Mouse (Mus musculus): ENCODE data around the gene Col4a4.

Col4a4 gene

DNA sequence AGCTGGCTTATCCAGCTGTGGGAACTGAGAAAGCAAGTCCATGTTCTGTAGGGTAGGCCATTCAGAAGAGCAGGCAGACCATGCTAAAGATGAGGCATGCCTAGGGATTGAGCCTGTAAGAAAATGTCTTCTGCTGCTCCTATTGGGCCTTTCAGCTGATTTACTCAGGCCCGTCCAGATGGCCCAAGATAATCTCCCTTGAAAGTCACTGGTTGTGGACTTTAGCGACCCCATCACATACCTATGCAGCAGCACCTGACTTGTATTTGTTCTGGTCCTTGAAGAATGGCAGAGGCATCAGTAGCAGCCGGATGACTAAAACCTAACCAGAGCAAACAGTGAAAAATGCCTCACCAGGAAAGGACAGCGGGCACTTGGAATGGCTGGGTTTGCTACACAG, 171.0 kb downstream of the Col4a4 start:
- in situ Hi-C loops (cut with MboI, MseI): no loop called here

DNA sequence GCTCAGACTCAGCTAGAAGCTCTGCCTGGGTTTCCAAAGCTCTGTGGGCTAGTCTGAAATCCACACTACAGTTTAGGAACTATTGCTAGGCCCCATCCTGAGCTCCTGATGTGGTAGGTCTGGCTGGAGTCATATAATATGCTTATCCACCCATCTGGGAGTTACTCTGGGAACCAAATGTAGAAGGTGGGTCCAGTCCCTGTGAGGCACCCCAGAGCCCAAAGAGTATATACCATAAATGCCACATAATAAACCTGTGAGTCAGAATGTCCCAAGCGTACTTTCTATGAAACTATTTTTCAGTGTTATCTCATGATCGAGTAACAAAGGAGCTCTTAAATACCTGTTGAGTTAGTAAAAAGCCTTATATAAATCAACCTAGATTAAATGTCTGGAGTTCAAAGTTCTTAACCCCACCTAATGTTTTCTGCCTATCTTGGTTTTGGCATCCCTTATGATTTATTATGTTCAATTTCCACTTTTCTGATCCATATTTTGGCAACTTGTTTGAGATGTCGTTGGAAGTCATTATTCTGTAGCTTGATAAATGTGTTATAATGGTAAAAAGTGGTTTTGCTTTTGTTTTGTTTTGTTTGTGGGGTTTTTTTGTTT, 172.1 kb downstream of the Col4a4 start:
- in situ Hi-C loops (cut with MboI, MseI): no loop called here

DNA sequence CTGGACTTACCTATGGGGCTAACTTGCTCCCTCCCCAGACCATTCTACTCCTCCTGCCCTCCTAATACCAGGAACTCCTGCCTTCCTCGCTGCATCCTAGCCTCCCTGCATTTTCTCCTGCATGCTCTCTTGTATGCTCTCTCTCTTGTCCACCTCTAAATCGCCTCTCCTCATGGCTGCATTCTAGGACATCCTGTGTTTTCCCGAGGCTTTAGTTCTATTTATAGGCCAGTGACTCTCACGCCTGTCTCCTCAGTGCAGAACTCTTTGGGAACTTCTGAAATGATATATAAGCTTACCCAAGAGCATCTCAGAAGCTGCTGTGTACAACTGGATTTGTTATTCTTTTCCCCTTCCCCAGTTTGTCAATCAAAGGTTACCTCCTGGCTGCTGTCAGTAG, 174.6 kb downstream of the Col4a4 start:
- in situ Hi-C loops (cut with MboI, MseI): no loop called here

DNA sequence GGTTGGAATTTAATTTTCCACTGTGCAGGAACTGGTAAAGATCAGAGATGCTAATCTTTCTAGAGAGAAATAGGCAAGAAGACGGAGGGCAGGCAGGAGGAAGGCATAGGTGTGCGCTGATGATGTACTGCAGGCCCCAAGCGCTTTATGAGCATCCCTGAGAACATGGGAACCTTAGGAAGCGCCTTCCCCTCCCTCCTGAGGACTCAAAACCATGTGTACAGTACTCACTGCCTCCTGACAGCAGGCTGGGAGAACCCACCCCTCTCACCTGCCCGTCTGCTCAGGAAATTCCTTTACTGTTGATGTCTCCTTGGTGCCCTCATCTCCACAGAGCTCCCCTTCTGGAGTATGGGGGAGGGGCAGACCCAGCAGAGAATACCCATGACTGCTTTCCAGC, 175.1 kb downstream of the Col4a4 start:
- in situ Hi-C loops (cut with MboI, MseI): no loop called here

DNA sequence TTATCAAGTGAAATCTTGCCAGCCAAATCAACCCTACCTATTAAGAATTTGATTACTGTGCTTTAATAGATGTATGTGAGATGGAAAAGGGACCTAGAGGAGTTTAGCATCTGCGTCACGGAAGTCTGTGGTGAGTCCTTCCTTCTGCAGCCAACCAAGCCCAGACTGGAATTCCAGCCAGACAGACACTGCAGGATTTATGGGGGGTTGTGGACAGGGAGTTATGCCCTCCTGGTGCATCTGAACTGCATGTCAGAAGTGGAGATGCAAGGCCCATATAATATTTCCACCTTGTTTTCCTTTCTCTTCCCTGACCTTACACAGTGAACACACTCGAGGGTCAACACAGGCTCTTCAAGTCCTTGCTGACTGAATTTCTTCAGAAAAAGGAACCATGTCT, 176.1 kb downstream of the Col4a4 start:
- in situ Hi-C loops (cut with MboI, MseI): no loop called here

DNA sequence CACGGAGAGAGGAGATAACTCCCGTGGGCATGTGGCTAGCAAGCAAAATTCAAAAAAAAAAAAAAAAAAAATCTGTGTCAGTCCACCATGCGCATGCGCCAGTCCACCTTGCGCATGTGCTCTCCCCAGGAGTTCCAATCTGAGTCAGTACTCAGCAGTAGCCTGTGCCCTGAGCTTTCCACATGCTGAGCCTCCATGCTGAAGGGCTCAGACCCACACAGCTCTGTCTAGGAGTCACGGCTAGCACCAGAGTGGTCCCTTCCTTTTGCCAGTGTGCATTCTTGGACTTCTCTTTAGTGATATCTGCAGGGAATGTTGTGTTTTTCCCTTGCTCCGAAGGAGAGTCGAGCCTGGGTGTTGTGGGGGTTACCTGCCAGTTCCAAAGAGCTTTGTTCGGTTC, 177.4 kb downstream of the Col4a4 start:
- in situ Hi-C loops (cut with MboI, MseI): no loop called here

DNA sequence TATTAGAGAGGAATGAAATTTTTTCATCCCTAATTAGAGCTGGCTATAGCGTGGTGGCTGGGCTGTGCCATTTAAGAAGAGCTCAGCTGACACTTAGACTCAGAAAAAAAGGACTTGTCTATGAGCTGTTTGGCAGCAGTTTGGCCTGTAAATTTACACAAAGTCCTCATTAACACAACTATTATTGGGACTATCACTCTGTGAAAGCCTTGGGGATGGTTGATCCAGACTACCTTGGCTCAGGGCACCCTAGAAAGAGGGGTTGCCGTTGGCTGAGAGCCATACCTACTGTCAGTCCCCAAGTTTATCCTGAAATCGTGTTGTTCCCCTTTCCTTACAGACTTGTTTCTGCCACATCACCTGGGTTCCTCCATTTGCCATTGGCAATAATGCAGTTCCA, 178.9 kb downstream of the Col4a4 start:
- in situ Hi-C loops (cut with MboI, MseI): no loop called here
